Mouse (Mus musculus) bone marrow macrophage, adult 2 months (primary cell): ENCODE data around the gene Nt5c3. TPM values are rescaled to one million over a fixed set of nuclear protein-coding genes. Genes with fewer than 3 reads are reported as not detected.

Experiments used
- H3K27ac ChIP-seq: 2 replicates; pipeline ENCODE4 v1.5.1; 2012; ENCODE audit warnings: low read depth, low read length; ENCODE audit not compliant: insufficient read depth
- H3K4me1 ChIP-seq: 2 replicates; pipeline ENCODE4 v1.6.1; 2012; ENCODE audit warnings: low read length; ENCODE audit not compliant: control insufficient read depth, insufficient read depth
- H3K4me3 ChIP-seq: 2 replicates; pipeline ENCODE4 v1.5.1; 2012; ENCODE audit warnings: mild to moderate bottlenecking, low read length, moderate library complexity; ENCODE audit not compliant: insufficient read depth
- CTCF ChIP-seq: IDR thresholded peaks from 2 replicates; pipeline ENCODE4 v1.5.1; 2012; ENCODE audit warnings: low read depth, mild to moderate bottlenecking, low read length, moderate library complexity
- POLR2A ChIP-seq: IDR thresholded peaks from 2 replicates; pipeline ENCODE4 v1.6.1; 2012; ENCODE audit warnings: mild to moderate bottlenecking, low read depth, low read length, borderline replicate concordance
- polyA plus RNA-seq: library from polyadenylated mRNA; stranded (reverse); fragments of >200 nt; gene quantifications from 2 replicates; pipeline ENCODE4 v1.2.4, GENCODE M21; 2012; ENCODE audit not compliant: missing spikeins, insufficient read depth, insufficient read length

The Nt5c3 gene
- polyA plus RNA-seq, 1 experiment: 30.8 TPM

DNA sequence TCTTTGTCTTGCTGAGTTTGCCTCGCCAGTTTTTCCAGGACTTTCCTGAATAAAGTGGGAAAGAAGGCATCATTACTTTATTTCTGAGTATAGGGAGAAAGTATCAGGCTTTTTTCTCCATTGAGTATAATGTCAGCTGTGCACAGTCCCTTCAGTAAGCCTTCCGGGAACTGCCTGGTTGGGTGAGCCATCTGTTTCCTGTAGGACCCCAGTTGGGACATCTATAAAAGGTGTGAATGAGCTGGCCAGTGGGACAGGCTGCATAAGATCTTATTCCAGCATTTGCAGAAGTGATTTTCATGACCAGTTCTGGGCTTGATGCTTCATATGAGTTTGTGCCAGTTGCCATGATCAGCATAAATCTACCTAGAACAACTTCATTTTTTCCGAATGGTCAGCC is 80.5 kb downstream of the Nt5c3 start:
- no peak overlapping the region for H3K4me3 ChIP-seq
- TF ChIP-seq POLR2A (no peak), CTCF (no peak)
- peaks cover 3% of the 10 kb centered on the region; the same call in 1 of the 2 replicates for H3K4me1 ChIP-seq
- H3K27ac ChIP-seq: no peak overlapping the region

GRCm38 (mm10) chr6:56837621-56838020 is 86.1 kb downstream of the Nt5c3 start:
- Histone ChIP-seq H3K4me3 (no peak overlapping the region), H3K27ac (no peak overlapping the region), H3K4me1 (peaks cover 2% of the 10 kb centered on the region; the same call in 1 of the 2 replicates)
- TF ChIP-seq CTCF (no peak), POLR2A (no peak)

DNA sequence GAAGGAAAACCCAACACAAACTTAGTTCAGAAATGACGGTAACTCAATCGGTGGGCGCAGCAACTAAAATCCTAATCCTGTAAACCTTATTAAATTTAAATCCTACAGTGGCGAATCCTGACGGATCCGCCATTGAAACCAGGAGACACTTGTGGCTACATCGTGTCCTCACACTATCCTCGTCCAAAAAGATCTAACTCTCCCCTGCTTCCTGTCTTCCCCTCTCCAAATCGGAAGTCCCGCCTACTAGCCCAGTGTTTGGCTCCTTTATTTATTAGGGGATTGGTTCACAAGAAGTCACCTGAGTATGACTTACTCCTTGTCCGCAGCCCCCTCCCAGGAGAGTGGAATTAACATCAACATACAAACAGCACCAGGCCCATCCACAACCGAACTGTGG is 86.6 kb downstream of the Nt5c3 start:
- no peak overlapping the region for H3K27ac ChIP-seq
- TF ChIP-seq CTCF (no peak), POLR2A (no peak)
- no peak overlapping the region for H3K4me3 ChIP-seq
- H3K4me1 ChIP-seq: peaks cover 2% of the 10 kb centered on the region; the same call in 1 of the 2 replicates

- Histone ChIP-seq H3K27ac (no peak overlapping the region), H3K4me1 (peaks cover 2% of the 10 kb centered on the region; the same call in 1 of the 2 replicates), H3K4me3 (no peak overlapping the region)
- TF ChIP-seq POLR2A: no peak
- no peak for TF ChIP-seq CTCF
These were observed 88.2 kb downstream of the Nt5c3 start for GRCm38 (mm10) chr6:56835532-56835931.

DNA sequence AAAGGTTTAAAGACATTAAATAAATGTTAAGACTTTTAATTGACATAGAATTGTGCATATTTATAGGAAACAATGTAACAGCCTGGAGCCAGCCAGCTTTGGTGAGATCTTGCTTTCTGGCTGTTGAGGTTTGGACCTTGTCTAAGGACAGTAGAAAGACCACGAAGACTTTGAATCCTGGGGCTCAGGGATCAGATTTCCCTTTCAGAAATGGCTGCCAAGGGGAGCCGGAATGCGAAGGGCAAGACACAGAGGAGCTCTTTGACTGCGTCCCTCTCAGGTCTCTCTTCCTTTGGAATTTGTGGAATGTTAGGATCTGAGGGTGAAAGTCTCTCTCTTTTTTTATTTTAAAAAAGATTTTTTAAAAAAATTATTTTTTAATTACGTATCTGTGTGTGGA is 89.0 kb downstream of the Nt5c3 start:
- Histone ChIP-seq H3K4me3 (no peak overlapping the region), H3K4me1 (peaks cover 2% of the 10 kb centered on the region; the same call in 1 of the 2 replicates), H3K27ac (no peak overlapping the region)
- TF ChIP-seq CTCF (no peak), POLR2A (no peak)

DNA sequence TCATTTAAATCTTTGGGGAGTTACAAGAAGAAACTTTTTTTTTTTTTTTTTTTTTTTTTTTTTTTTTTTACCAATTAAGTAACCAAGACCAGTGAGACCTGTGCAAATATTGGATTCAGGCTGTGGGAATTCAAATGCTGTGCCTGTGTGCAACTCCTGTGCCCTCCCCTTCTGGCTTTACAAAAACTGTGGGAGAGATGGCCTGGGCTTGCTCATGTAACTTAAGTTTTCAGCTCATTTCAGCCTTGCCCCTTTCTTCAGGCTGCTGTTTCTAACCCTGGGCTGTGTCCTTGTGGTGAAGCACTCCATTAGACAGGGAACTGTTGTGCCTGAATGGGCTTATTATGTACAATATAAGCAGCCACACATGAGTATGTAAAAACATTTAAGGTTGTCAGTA is 90.9 kb downstream of the Nt5c3 start:
- Histone ChIP-seq H3K4me1 (peaks cover 4% of the 10 kb centered on the region; the same call in 1 of the 2 replicates), H3K27ac (no peak overlapping the region), H3K4me3 (peak overlapping the region; percentile 32; the same call in 1 of the 2 replicates)
- TF ChIP-seq CTCF: no peak
- no peak for TF ChIP-seq POLR2A

DNA sequence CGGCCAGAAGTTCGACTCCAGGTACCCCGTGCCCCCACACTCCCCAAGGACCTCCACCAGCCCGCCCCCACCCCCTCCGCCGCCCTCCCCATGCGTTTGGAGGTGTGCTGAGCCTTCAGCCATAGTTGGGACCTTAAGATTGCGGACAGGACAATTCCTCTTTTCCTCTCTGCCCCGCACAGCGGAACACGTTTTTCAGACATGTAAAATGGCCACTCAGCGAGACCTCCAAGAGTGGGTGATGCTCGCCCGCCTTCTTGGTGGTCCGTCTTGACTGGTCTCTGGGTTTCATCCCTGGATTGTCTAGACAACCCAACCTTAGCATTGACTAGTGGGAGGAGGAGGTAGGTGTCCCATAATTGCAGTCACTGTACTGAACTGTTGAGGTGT is 91.3 kb downstream of the Nt5c3 start:
- H3K27ac ChIP-seq: 0 out of 2 replicates have a peak overlapping the region, but pooled peaks have one; percentile 36
- no peak for TF ChIP-seq CTCF
- TF ChIP-seq POLR2A: no peak
- peak overlapping the region; percentile 89 for H3K4me3 ChIP-seq
- peaks cover 4% of the 10 kb centered on the region; the same call in 1 of the 2 replicates for H3K4me1 ChIP-seq

Other genes starting within 250 kb of the Nt5c3 start
- 57.0 and 63.0 TPM in 2 replicates for gene Lsm5, start 219.2 kb downstream of the Nt5c3 start, polyA plus RNA-seq
- gene Avl9, start 209.0 kb downstream of the Nt5c3 start, polyA plus RNA-seq: 18.9 and 19.2 TPM in 2 replicates
- 35.1 and 42.6 TPM in 2 replicates for gene Kbtbd2, start 126.1 kb downstream of the Nt5c3 start, polyA plus RNA-seq
- gene Fkbp9, start 91.9 kb downstream of the Nt5c3 start, polyA plus RNA-seq: 6.8 and 6.9 TPM in 2 replicates
- gene Vmn1r4, start 83 bp upstream of the Nt5c3 start, polyA plus RNA-seq: not detected in 2 replicates
- gene Vmn1r5, start 46.3 kb upstream of the Nt5c3 start, polyA plus RNA-seq: not detected in 2 replicates
- gene Vmn1r6, start 73.3 kb upstream of the Nt5c3 start, polyA plus RNA-seq: 0.48 TPM in 1 of 2 replicates, not detected in the other
- gene Vmn1r7, start 101.4 kb upstream of the Nt5c3 start, polyA plus RNA-seq: not detected in 2 replicates
- gene Vmn1r8, start 108.4 kb upstream of the Nt5c3 start, polyA plus RNA-seq: not detected in 2 replicates
- gene Vmn1r9, start 142.9 kb upstream of the Nt5c3 start, polyA plus RNA-seq: not detected in 2 replicates
- gene Vmn1r10, start 185.5 kb upstream of the Nt5c3 start, polyA plus RNA-seq: not detected in 2 replicates
- gene Vmn1r11, start 209.5 kb upstream of the Nt5c3 start, polyA plus RNA-seq: not detected in 2 replicates
- gene Vmn1r12, start 233.0 kb upstream of the Nt5c3 start, polyA plus RNA-seq: 0.89 TPM in 1 of 2 replicates, not detected in the other